Mouse (Mus musculus) forebrain, embryonic 12.5 days (tissue): ENCODE results near the gene Ppm1j. TPM values are rescaled to one million over a fixed set of nuclear protein-coding genes. Genes with fewer than 3 reads are reported as not detected.

Experiments
- ATAC-seq: fragments of 200-750 bp; cut with Nextera tagmentation; 2 replicates; pipeline ENCODE4 v1.8.0; 2017; ENCODE audit warnings: moderate TSS enrichment; ENCODE audit not compliant: low FRiP score
- H3K27ac ChIP-seq: fragments of 300-500 bp; sonication (generic); 2 replicates; pipeline ENCODE4 v1.5.1; 2016; ENCODE audit warnings: mild to moderate bottlenecking
- H3K27me3 ChIP-seq: fragments of 300-500 bp; sonication (generic); 2 replicates; pipeline ENCODE4 v1.6.1; 2016; ENCODE audit warnings: mild to moderate bottlenecking
- H3K36me3 ChIP-seq: fragments of 300-500 bp; sonication (generic); replicated peaks from 2 replicates; pipeline ENCODE4 v1.6.1; 2016; ENCODE audit warnings: mild to moderate bottlenecking
- H3K4me1 ChIP-seq: fragments of 300-500 bp; sonication (generic); 2 replicates; pipeline ENCODE4 v1.6.1; 2016
- H3K4me2 ChIP-seq: fragments of 300-500 bp; sonication (generic); 2 replicates; pipeline ENCODE4 v1.6.1; 2016; ENCODE audit warnings: mild to moderate bottlenecking, moderate library complexity
- H3K4me3 ChIP-seq: fragments of 300-500 bp; sonication (generic); replicated peaks from 2 replicates; pipeline ENCODE4 v1.5.1; 2016; ENCODE audit warnings: mild to moderate bottlenecking
- H3K9ac ChIP-seq: fragments of 300-500 bp; sonication (generic); 2 replicates; pipeline ENCODE4 v1.6.1; 2016; ENCODE audit warnings: mild to moderate bottlenecking
- H3K9me3 ChIP-seq: fragments of 300-500 bp; sonication (generic); 2 replicates; pipeline ENCODE4 v1.6.1; 2016
- WGBS: fragments of 180-500 bp; shearing (Covaris S2); methylation state at CpG from one replicate; pipeline ENCODE4 v1.1.7; 2016; 5-methylcytosine and 5-hydroxymethylcytosine counted together
- polyA plus RNA-seq: library from polyadenylated mRNA; unstranded; fragments of >200 nt; fragmentation: Nextera tagmentation; extraction: Ambion mirVana; gene quantifications from 2 replicates; pipeline ENCODE4 v1.2.1, GENCODE M21; 2016

Ppm1j gene
- polyA plus RNA-seq, 1 experiment from 2014 or later: 1.0 TPM

- under 1% methylated on average over 35 of the region's 40 CpGs for WGBS
- no peaks in the 10 kb centered on the region for H3K27me3 ChIP-seq
- H3K4me3 ChIP-seq: peak within 1 kb of the TSS; percentile 80
- H3K9me3 ChIP-seq: no peaks in the 10 kb centered on the region
- peaks cover 18% of the 10 kb centered on the region for H3K36me3 ChIP-seq
- peak within 1 kb of the TSS; percentile 83 for H3K9ac ChIP-seq
- peak within 1 kb of the TSS; percentile 98 for H3K4me2 ChIP-seq
- peak; percentile 74 for ATAC-seq
- H3K27ac ChIP-seq: peak within 1 kb of the TSS; percentile 71
- peaks cover 23% of the 10 kb centered on the region for H3K4me1 ChIP-seq
These were observed 37.3 kb downstream of the Ppm1j start, which contains the start of gene Mov10 for GRCm38 (mm10) chr3:104817991-104818748. Gene Mov10, minus strand, starts transcription at chr3:104818563.

GRCm38 (mm10) chr3:104818749-104819134 lies 37.9 kb downstream of the Ppm1j start:
- H3K4me3 ChIP-seq: peak overlapping the region; percentile 80
- H3K9ac ChIP-seq: no peak overlapping the region; the same call in 1 of the 2 replicates
- H3K9me3 ChIP-seq: no peaks in the 10 kb centered on the region
- H3K36me3 ChIP-seq: peaks cover 18% of the 10 kb centered on the region
- H3K4me2 ChIP-seq: peak overlapping the region; percentile 98
- ATAC-seq: no peak
- H3K27ac ChIP-seq: 0 out of 2 replicates have a peak overlapping the region, but pooled peaks have one; percentile 71
- WGBS: 9% methylated on average over 3 of the region's 3 CpGs
- H3K27me3 ChIP-seq: no peaks in the 10 kb centered on the region
- peaks cover 23% of the 10 kb centered on the region for H3K4me1 ChIP-seq

DNA sequence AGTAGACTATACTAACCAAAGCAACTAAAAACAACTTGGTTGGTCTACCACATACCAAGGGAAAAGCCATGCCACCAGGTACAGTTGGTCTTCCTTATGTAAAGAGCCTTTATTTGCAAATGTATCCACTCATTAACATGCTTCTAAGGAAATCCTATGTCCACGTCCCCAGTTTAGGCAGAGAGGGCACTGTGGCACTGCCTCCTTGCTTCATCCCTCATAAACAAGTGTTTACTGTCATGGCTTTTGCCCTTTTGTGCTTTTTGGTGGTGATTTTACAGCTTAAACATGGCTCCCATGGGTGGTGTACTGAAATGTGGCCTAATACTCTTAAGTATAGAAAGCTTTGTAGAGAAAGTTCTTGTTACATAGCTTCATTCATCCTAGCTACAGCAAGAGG lies 39.6 kb downstream of the Ppm1j start:
- H3K4me3 ChIP-seq: no peak overlapping the region
- WGBS: 47% methylated on average over 1 of the region's 1 CpGs
- no peak overlapping the region for H3K9ac ChIP-seq
- no peak overlapping the region for H3K27ac ChIP-seq
- peaks cover 23% of the 10 kb centered on the region for H3K4me1 ChIP-seq
- no peak overlapping the region for H3K4me2 ChIP-seq
- H3K36me3 ChIP-seq: peaks cover 21% of the 10 kb centered on the region
- H3K27me3 ChIP-seq: no peaks in the 10 kb centered on the region
- no peaks in the 10 kb centered on the region for H3K9me3 ChIP-seq
- ATAC-seq: no peak

- Histone ChIP-seq H3K36me3 (peaks cover 34% of the 10 kb centered on the region), H3K9me3 (no peaks in the 10 kb centered on the region), H3K4me2 (no peak overlapping the region), H3K27ac (no peak overlapping the region), H3K4me3 (no peak overlapping the region), H3K4me1 (peaks cover 14% of the 10 kb centered on the region), H3K9ac (no peak overlapping the region), H3K27me3 (no peaks in the 10 kb centered on the region)
- no peak for ATAC-seq
- WGBS: 88% methylated on average over 3 of the region's 3 CpGs
These were observed 41.6 kb downstream of the Ppm1j start for GRCm38 (mm10) chr3:104822413-104822812.

Other genes starting within 250 kb of the Ppm1j start
- gene Slc16a1, start 142.4 kb upstream of the Ppm1j start, polyA plus RNA-seq: 29.9 and 32.1 TPM in 2 replicates
- gene Fam19a3, start 784 bp downstream of the Ppm1j start, polyA plus RNA-seq: 0.23 TPM in 1 of 2 replicates, not detected in the other
- gene Rhoc, start 7.3 kb downstream of the Ppm1j start, polyA plus RNA-seq: 69.5 and 73.1 TPM in 2 replicates
- gene Mov10, start 37.5 kb downstream of the Ppm1j start, polyA plus RNA-seq: 15.7 and 20.6 TPM in 2 replicates
- gene St7l, start 82.9 kb downstream of the Ppm1j start, polyA plus RNA-seq: 36.7 and 40.1 TPM in 2 replicates
- 208 and 212 TPM in 2 replicates for gene Capza1, start 83.4 kb downstream of the Ppm1j start, polyA plus RNA-seq
- gene Wnt2b, start 180.9 kb downstream of the Ppm1j start, polyA plus RNA-seq: 0.85 and 1.5 TPM in 2 replicates